Comparison of ENCODE assay signal across 18 mouse cellular contexts in the genomic region with DNA sequence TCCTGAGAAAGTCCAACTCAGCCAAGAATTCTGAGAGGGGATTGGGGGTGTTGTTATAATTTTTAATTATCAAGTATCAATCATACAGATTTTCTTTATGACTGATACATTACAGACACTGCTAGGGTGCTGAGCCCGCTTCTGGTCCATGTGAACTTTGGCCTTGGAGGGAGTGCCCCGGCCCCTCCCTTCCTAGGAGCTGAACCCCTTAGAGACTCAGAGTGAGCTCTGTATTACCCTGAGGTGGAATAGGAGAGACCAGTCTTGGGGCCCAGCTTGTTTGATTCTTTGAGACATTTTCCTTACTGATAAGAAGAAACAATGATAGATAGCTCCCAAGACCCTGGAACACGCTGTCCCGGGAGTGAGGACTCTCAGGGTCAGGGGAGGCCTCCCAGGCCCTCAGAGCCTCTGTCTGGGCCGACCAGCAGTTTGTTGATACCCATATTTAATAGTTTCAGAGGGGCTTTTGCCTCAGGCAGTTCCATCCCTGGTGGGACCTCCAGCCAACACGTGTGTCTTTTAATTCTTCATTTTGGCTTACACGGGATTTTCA.
A peak's percentile ranks its signal among the peaks of the same experiment; 100 is the strongest.
DNase-seq lines count a peak whose midpoint lies in the region; ATAC-seq and TF ChIP-seq lines count a peak whose summit lies in the region.
"Had no signal": no experiment of that assay in that cellular context is flagged by ENCODE, and none has a peak within 500 bp of the region (broad histone marks: within the 10 kb centered on the region; RNA-seq: fewer than 3 reads in every experiment).

No protein-coding gene starts in this region.

- no peaks in the 10 kb centered on the region for H3K9me3 ChIP-seq in heart, embryonic 10.5 days
- H3K9me3 ChIP-seq in intestine, embryonic 14.5 days (ENCODE audit: control insufficient read depth, low read length) = no peaks in the 10 kb centered on the region
- H3K9me3 ChIP-seq in intestine, postnatal 0 days (ENCODE audit: control insufficient read depth) = no peaks in the 10 kb centered on the region
- H3K9me3 ChIP-seq in kidney, embryonic 14.5 days (ENCODE audit: control insufficient read depth, low read length) = no peaks in the 10 kb centered on the region
- H3K9me3 ChIP-seq: embryonic facial prominence, embryonic 12.5 days; forebrain, embryonic 12.5 days; heart, embryonic 13.5 days; hindbrain, embryonic 13.5 days had no signal

- ATAC-seq in intestine, embryonic 14.5 days (replicated peaks; ENCODE audit: low FRiP score, low TSS enrichment, low read depth) = no peak; the same call in 1 of the 2 replicates
- peak; percentile 47 for ATAC-seq in intestine, postnatal 0 days
- no peak for ATAC-seq in kidney, embryonic 14.5 days (ENCODE audit: low FRiP score, low TSS enrichment)
- ATAC-seq: forebrain, embryonic 16.5 days had no signal

- no peak overlapping the region for H3K9ac ChIP-seq in intestine, embryonic 14.5 days (ENCODE audit: low read length)
- no peak overlapping the region for H3K9ac ChIP-seq in intestine, postnatal 0 days (ENCODE audit: low read depth, low read length)
- H3K9ac ChIP-seq in kidney, embryonic 14.5 days (ENCODE audit: low read depth, low read length) = no peak overlapping the region
- H3K9ac ChIP-seq: embryonic facial prominence, embryonic 12.5 days; forebrain, embryonic 12.5 days; heart, embryonic 13.5 days; hindbrain, embryonic 13.5 days had no signal

- TF ChIP-seq CTCF in intestine, postnatal 0 days (IDR thresholded peaks at IDR 0.05; ENCODE audit: low read depth) = no peak

- intact Hi-C loops in heart, postnatal 36 days (cut with DNase I) = no loop called here

- H3K4me2 ChIP-seq in intestine, embryonic 14.5 days (ENCODE audit: low read length) = no peak overlapping the region
- no peak overlapping the region for H3K4me2 ChIP-seq in intestine, postnatal 0 days (replicated peaks; ENCODE audit: low read depth)
- H3K4me2 ChIP-seq in kidney, embryonic 14.5 days (replicated peaks; ENCODE audit: low read depth, low read length) = no peak overlapping the region
- H3K4me2 ChIP-seq: embryonic facial prominence, embryonic 12.5 days; forebrain, embryonic 12.5 days; heart, embryonic 13.5 days; hindbrain, embryonic 13.5 days had no signal

- no peak overlapping the region for H3K4me3 ChIP-seq in heart, embryonic 10.5 days
- H3K4me3 ChIP-seq in intestine, embryonic 14.5 days (ENCODE audit: low read depth, low read length) = no peak overlapping the region
- no peak overlapping the region for H3K4me3 ChIP-seq in intestine, postnatal 0 days (ENCODE audit: low read depth, low read length)
- H3K4me3 ChIP-seq in kidney, embryonic 14.5 days (ENCODE audit: low read length) = no peak overlapping the region
- H3K4me3 ChIP-seq: embryonic facial prominence, embryonic 12.5 days; forebrain, embryonic 12.5 days; heart, embryonic 13.5 days; hindbrain, embryonic 13.5 days had no signal

- WGBS in heart, embryonic 10.5 days = 31% methylated on average over 7 of the region's 7 CpGs
- 33% methylated on average over 7 of the region's 7 CpGs for WGBS in intestine, embryonic 14.5 days
- WGBS in intestine, postnatal 0 days = 23% methylated on average over 7 of the region's 7 CpGs
- 47% methylated on average over 7 of the region's 7 CpGs for WGBS in kidney, embryonic 14.5 days

- no peaks in the 10 kb centered on the region for H3K36me3 ChIP-seq in heart, embryonic 10.5 days
- no peaks in the 10 kb centered on the region for H3K36me3 ChIP-seq in intestine, embryonic 14.5 days (ENCODE audit: control insufficient read depth, insufficient read depth, low read length)
- no peaks in the 10 kb centered on the region for H3K36me3 ChIP-seq in intestine, postnatal 0 days (ENCODE audit: control insufficient read depth, insufficient read depth)
- H3K36me3 ChIP-seq in kidney, embryonic 14.5 days (ENCODE audit: control insufficient read depth, insufficient read depth, low read length) = no peaks in the 10 kb centered on the region
- H3K36me3 ChIP-seq: embryonic facial prominence, embryonic 12.5 days; forebrain, embryonic 12.5 days; heart, embryonic 13.5 days; hindbrain, embryonic 13.5 days had no signal

- peaks cover 41% of the 10 kb centered on the region for H3K4me1 ChIP-seq in heart, embryonic 10.5 days
- peaks cover 20% of the 10 kb centered on the region for H3K4me1 ChIP-seq in intestine, embryonic 14.5 days (replicated peaks; ENCODE audit: control insufficient read depth, insufficient read depth, low read length)
- no peaks in the 10 kb centered on the region for H3K4me1 ChIP-seq in intestine, postnatal 0 days (replicated peaks; ENCODE audit: control insufficient read depth, insufficient read depth, low read length)
- peaks cover 13% of the 10 kb centered on the region for H3K4me1 ChIP-seq in kidney, embryonic 14.5 days (ENCODE audit: control insufficient read depth, insufficient read depth, low read length)

- H3K27me3 ChIP-seq in heart, embryonic 10.5 days (ENCODE audit: insufficient read depth, poor library complexity, severe bottlenecking) = no peaks in the 10 kb centered on the region
- H3K27me3 ChIP-seq in intestine, embryonic 14.5 days (replicated peaks; ENCODE audit: control insufficient read depth, insufficient read depth, low read length) = no peaks in the 10 kb centered on the region
- H3K27me3 ChIP-seq in intestine, postnatal 0 days (replicated peaks; ENCODE audit: control insufficient read depth, insufficient read depth, low read length) = no peaks in the 10 kb centered on the region
- H3K27me3 ChIP-seq in kidney, embryonic 14.5 days (ENCODE audit: control insufficient read depth, insufficient read depth, low read length) = no peaks in the 10 kb centered on the region
- H3K27me3 ChIP-seq: embryonic facial prominence, embryonic 12.5 days; heart, embryonic 13.5 days; hindbrain, embryonic 13.5 days had no signal

- H3K27ac ChIP-seq in heart, embryonic 10.5 days = 0 out of 2 replicates have a peak overlapping the region, but pooled peaks have one; percentile 16
- 0 out of 2 replicates have a peak overlapping the region, but pooled peaks have one; percentile 33 for H3K27ac ChIP-seq in intestine, embryonic 14.5 days (ENCODE audit: low read depth)
- no peak overlapping the region for H3K27ac ChIP-seq in intestine, postnatal 0 days (ENCODE audit: low read depth, low read length)
- H3K27ac ChIP-seq in kidney, embryonic 14.5 days (ENCODE audit: low read depth, low read length) = no peak overlapping the region
- H3K27ac ChIP-seq: embryonic facial prominence, embryonic 12.5 days; forebrain, embryonic 12.5 days; heart, embryonic 13.5 days; hindbrain, embryonic 13.5 days had no signal

- no peak for DNase-seq in heart, embryonic 10.5 days (ENCODE audit: low spot score)
- no peak for DNase-seq in heart, postnatal 36 days
- DNase-seq in ovary, adult 18-20 months (ENCODE audit: low spot score) = peak; percentile 37
- no peak for DNase-seq in ovary, postnatal 14 days (ENCODE audit: low spot score)
- DNase-seq in intestine, embryonic 14.5 days (ENCODE audit: low spot score) = no peak
- DNase-seq: adrenal gland, postnatal 10 days; cerebellum, adult 11 months; cerebellum, adult 8-10 months; cerebellum, postnatal 14 days; gastrocnemius, postnatal 14 days; heart, postnatal 10 days had no signal

Comparison
In these comparisons a context has a peak if more than half of its experiments do, and no peak if none do; other contexts are left out.
1. H3K27ac ChIP-seq: peak in heart, embryonic 10.5 days (single experiment) and intestine, embryonic 14.5 days (single experiment); none in intestine, postnatal 0 days (single experiment) and kidney, embryonic 14.5 days (single experiment).